In genomic region chr1:55605450-55605849, GRCm38 (mm10) we compare ENCODE assay signal across 23 mouse cellular contexts.
DNase-seq lines count a peak whose midpoint lies in the region; ATAC-seq and TF ChIP-seq lines count a peak whose summit lies in the region.
"Had no signal": no experiment of that assay in that cellular context is flagged by ENCODE, and none has a peak within 500 bp of the region (broad histone marks: within the 10 kb centered on the region; RNA-seq: fewer than 3 reads in every experiment).

No protein-coding gene starts in this region.

- H3K4me2 ChIP-seq in forebrain, embryonic 14.5 days (ENCODE audit: low read length): no peak overlapping the region
- no peak overlapping the region for H3K4me2 ChIP-seq in forebrain, postnatal 0 days (ENCODE audit: low read depth)
- H3K4me2 ChIP-seq in kidney, embryonic 16.5 days (replicated peaks; ENCODE audit: low read depth, low read length): no peak overlapping the region
- no peak overlapping the region for H3K4me2 ChIP-seq in kidney, embryonic 14.5 days (replicated peaks; ENCODE audit: low read depth, low read length)
- H3K4me2 ChIP-seq in midbrain, embryonic 16.5 days (ENCODE audit: low read length): no peak overlapping the region
- no peak overlapping the region for H3K4me2 ChIP-seq in midbrain, embryonic 13.5 days (replicated peaks)
- H3K4me2 ChIP-seq: heart, embryonic 11.5 days; hindbrain, embryonic 12.5 days; hindbrain, embryonic 15.5 days had no signal

- TF ChIP-seq CTCF in forebrain, postnatal 0 days (IDR thresholded peaks at IDR 0.05; ENCODE audit: low read depth): no peak
- no peak for TF ChIP-seq CTCF in layer of hippocampus, adult 2 months (conservative IDR thresholded peaks at IDR 0.05)

- peak; percentile 15 for DNase-seq in forebrain, embryonic 14.5 days (ENCODE audit: low spot score)
- DNase-seq in forebrain, postnatal 0 days: no peak
- peak; percentile 23 for DNase-seq in ZHBTc4 (ENCODE audit: low read depth, low spot score)
- DNase-seq in layer of hippocampus, adult 2 months (ENCODE audit: low spot score in 2 of 2): no peak
- DNase-seq: adrenal gland, adult 8-10 months; adrenal gland, postnatal 25 days; B cell, adult 2 months; cerebellum, adult 18-20 months; cerebellum, adult 9-10 months; cerebellum, postnatal 14 days; gastrocnemius, adult 2 months; gastrocnemius, postnatal 14 days had no signal

- H3K9me3 ChIP-seq in forebrain, embryonic 14.5 days (replicated peaks; ENCODE audit: control insufficient read depth, low read length): no peaks in the 10 kb centered on the region
- no peaks in the 10 kb centered on the region for H3K9me3 ChIP-seq in forebrain, postnatal 0 days (ENCODE audit: low read length)
- H3K9me3 ChIP-seq in kidney, embryonic 16.5 days (ENCODE audit: low read length): no peaks in the 10 kb centered on the region
- no peaks in the 10 kb centered on the region for H3K9me3 ChIP-seq in kidney, embryonic 14.5 days (ENCODE audit: control insufficient read depth, low read length)
- H3K9me3 ChIP-seq in midbrain, embryonic 16.5 days (replicated peaks; ENCODE audit: control insufficient read depth, low read length, poor library complexity, severe bottlenecking): no peaks in the 10 kb centered on the region
- H3K9me3 ChIP-seq in midbrain, embryonic 13.5 days: no peaks in the 10 kb centered on the region
- H3K9me3 ChIP-seq: forebrain, embryonic 10.5 days; hindbrain, embryonic 12.5 days; hindbrain, embryonic 15.5 days had no signal

- no peak overlapping the region for H3K27ac ChIP-seq in forebrain, embryonic 14.5 days (ENCODE audit: low read depth, low read length)
- H3K27ac ChIP-seq in forebrain, postnatal 0 days (ENCODE audit: low read depth, low read length): no peak overlapping the region
- H3K27ac ChIP-seq in kidney, embryonic 16.5 days (ENCODE audit: low read length): peak overlapping the region; percentile 82
- H3K27ac ChIP-seq in kidney, embryonic 14.5 days (ENCODE audit: low read depth, low read length): no peak overlapping the region
- H3K27ac ChIP-seq in midbrain, embryonic 16.5 days (ENCODE audit: low read length): no peak overlapping the region
- H3K27ac ChIP-seq in midbrain, embryonic 13.5 days: no peak overlapping the region
- H3K27ac ChIP-seq in layer of hippocampus, adult 2 months: no peak overlapping the region
- H3K27ac ChIP-seq: forebrain, embryonic 10.5 days; gastrocnemius, adult 2 months; hindbrain, embryonic 12.5 days; hindbrain, embryonic 15.5 days had no signal

- H3K4me1 ChIP-seq in forebrain, embryonic 14.5 days (ENCODE audit: control insufficient read depth, insufficient read depth, low read length): peaks cover 3% of the 10 kb centered on the region; the same call in 1 of the 2 replicates
- no peaks in the 10 kb centered on the region for H3K4me1 ChIP-seq in forebrain, postnatal 0 days (ENCODE audit: insufficient read depth)
- H3K4me1 ChIP-seq in kidney, embryonic 16.5 days (ENCODE audit: insufficient read depth, low read length): peaks cover 30% of the 10 kb centered on the region
- 0 out of 2 replicates have a peak, but pooled peaks cover 5% of the 10 kb centered on the region for H3K4me1 ChIP-seq in kidney, embryonic 14.5 days (ENCODE audit: control insufficient read depth, insufficient read depth, low read length)
- peaks cover 2% of the 10 kb centered on the region; the same call in 1 of the 2 replicates for H3K4me1 ChIP-seq in midbrain, embryonic 16.5 days (ENCODE audit: control insufficient read depth, insufficient read depth, low read length)
- H3K4me1 ChIP-seq in midbrain, embryonic 13.5 days (replicated peaks): 0 out of 2 replicates have a peak, but pooled peaks cover 5% of the 10 kb centered on the region
- H3K4me1 ChIP-seq: hindbrain, embryonic 12.5 days; hindbrain, embryonic 15.5 days had no signal

- H3K9ac ChIP-seq in forebrain, embryonic 14.5 days (ENCODE audit: low read length): no peak overlapping the region
- no peak overlapping the region for H3K9ac ChIP-seq in forebrain, postnatal 0 days
- no peak overlapping the region for H3K9ac ChIP-seq in kidney, embryonic 16.5 days (replicated peaks; ENCODE audit: low read length)
- H3K9ac ChIP-seq in kidney, embryonic 14.5 days (ENCODE audit: low read depth, low read length): no peak overlapping the region
- no peak overlapping the region for H3K9ac ChIP-seq in midbrain, embryonic 16.5 days (ENCODE audit: low read depth, low read length)
- no peak overlapping the region for H3K9ac ChIP-seq in midbrain, embryonic 13.5 days (replicated peaks)
- H3K9ac ChIP-seq: hindbrain, embryonic 12.5 days; hindbrain, embryonic 15.5 days had no signal

- no peaks in the 10 kb centered on the region for H3K27me3 ChIP-seq in forebrain, embryonic 14.5 days (replicated peaks; ENCODE audit: control insufficient read depth, insufficient read depth, low read length)
- H3K27me3 ChIP-seq in forebrain, postnatal 0 days (ENCODE audit: insufficient read depth, low read length): no peaks in the 10 kb centered on the region
- H3K27me3 ChIP-seq in kidney, embryonic 16.5 days (ENCODE audit: insufficient read depth, low read length): no peaks in the 10 kb centered on the region
- H3K27me3 ChIP-seq in kidney, embryonic 14.5 days (ENCODE audit: control insufficient read depth, insufficient read depth, low read length): no peaks in the 10 kb centered on the region
- no peaks in the 10 kb centered on the region; the same call in 1 of the 2 replicates for H3K27me3 ChIP-seq in midbrain, embryonic 16.5 days (ENCODE audit: control insufficient read depth, insufficient read depth, low read depth, low read length)
- no peaks in the 10 kb centered on the region for H3K27me3 ChIP-seq in midbrain, embryonic 13.5 days
- H3K27me3 ChIP-seq: CH12.LX; hindbrain, embryonic 12.5 days; hindbrain, embryonic 15.5 days had no signal

- WGBS in forebrain, embryonic 14.5 days: 75% methylated on average over 4 of the region's 4 CpGs
- WGBS in forebrain, postnatal 0 days: 72% methylated on average over 4 of the region's 4 CpGs
- 76% methylated on average over 4 of the region's 4 CpGs for WGBS in kidney, embryonic 16.5 days
- 75% methylated on average over 4 of the region's 4 CpGs for WGBS in kidney, embryonic 14.5 days
- 54% methylated on average over 4 of the region's 4 CpGs for WGBS in midbrain, embryonic 16.5 days
- WGBS in midbrain, embryonic 13.5 days: 55% methylated on average over 4 of the region's 4 CpGs

- H3K4me3 ChIP-seq in forebrain, embryonic 14.5 days (ENCODE audit: low read depth, low read length): no peak overlapping the region
- H3K4me3 ChIP-seq in forebrain, postnatal 0 days (ENCODE audit: low read depth, low read length): no peak overlapping the region
- H3K4me3 ChIP-seq in kidney, embryonic 16.5 days (ENCODE audit: low read length): no peak overlapping the region
- H3K4me3 ChIP-seq in kidney, embryonic 14.5 days (ENCODE audit: low read length): no peak overlapping the region
- no peak overlapping the region for H3K4me3 ChIP-seq in midbrain, embryonic 16.5 days (ENCODE audit: low read depth, low read length)
- no peak overlapping the region for H3K4me3 ChIP-seq in midbrain, embryonic 13.5 days (replicated peaks)
- H3K4me3 ChIP-seq in layer of hippocampus, adult 2 months: no peak overlapping the region
- H3K4me3 ChIP-seq: forebrain, embryonic 10.5 days; gastrocnemius, adult 2 months; hindbrain, embryonic 12.5 days; hindbrain, embryonic 15.5 days had no signal

- no peaks in the 10 kb centered on the region for H3K36me3 ChIP-seq in forebrain, embryonic 14.5 days (ENCODE audit: control insufficient read depth, insufficient read depth, low read length)
- no peaks in the 10 kb centered on the region for H3K36me3 ChIP-seq in forebrain, postnatal 0 days (ENCODE audit: insufficient read depth)
- H3K36me3 ChIP-seq in kidney, embryonic 16.5 days (ENCODE audit: insufficient read depth, low read length): no peaks in the 10 kb centered on the region
- H3K36me3 ChIP-seq in kidney, embryonic 14.5 days (ENCODE audit: control insufficient read depth, insufficient read depth, low read length): no peaks in the 10 kb centered on the region
- no peaks in the 10 kb centered on the region for H3K36me3 ChIP-seq in midbrain, embryonic 16.5 days (ENCODE audit: control insufficient read depth, insufficient read depth, low read length)
- no peaks in the 10 kb centered on the region for H3K36me3 ChIP-seq in midbrain, embryonic 13.5 days
- H3K36me3 ChIP-seq: forebrain, embryonic 10.5 days; hindbrain, embryonic 12.5 days; hindbrain, embryonic 15.5 days had no signal

- ATAC-seq in forebrain, embryonic 14.5 days: peak; percentile 44; the same call in 1 of the 2 replicates
- ATAC-seq in forebrain, postnatal 0 days: no peak
- no peak for ATAC-seq in kidney, embryonic 16.5 days (ENCODE audit: low FRiP score, low TSS enrichment)
- no peak for ATAC-seq in kidney, embryonic 14.5 days (ENCODE audit: low FRiP score, low TSS enrichment)
- ATAC-seq in midbrain, embryonic 16.5 days: peak; percentile 72; the same call in 1 of the 2 replicates
- no peak for ATAC-seq in midbrain, embryonic 13.5 days
- ATAC-seq: activated CD4-positive, CD25-positive, alpha-beta regulatory T cell, adult 4 months; forebrain, embryonic 16.5 days had no signal

Comparison
In these comparisons a context has a peak if more than half of its experiments do, and no peak if none do; other contexts are left out.
1. ATAC-seq: peak in forebrain, embryonic 14.5 days (single experiment) and midbrain, embryonic 16.5 days (single experiment); none in forebrain, postnatal 0 days (single experiment), kidney, embryonic 16.5 days (single experiment), kidney, embryonic 14.5 days (single experiment) and midbrain, embryonic 13.5 days (single experiment).
2. DNase-seq: peak in forebrain, embryonic 14.5 days (single experiment) and ZHBTc4 (single experiment); none in forebrain, postnatal 0 days (single experiment) and layer of hippocampus, adult 2 months (0 of 2).